9 mouse cellular contexts compared by ENCODE assay signal in the genomic region with DNA sequence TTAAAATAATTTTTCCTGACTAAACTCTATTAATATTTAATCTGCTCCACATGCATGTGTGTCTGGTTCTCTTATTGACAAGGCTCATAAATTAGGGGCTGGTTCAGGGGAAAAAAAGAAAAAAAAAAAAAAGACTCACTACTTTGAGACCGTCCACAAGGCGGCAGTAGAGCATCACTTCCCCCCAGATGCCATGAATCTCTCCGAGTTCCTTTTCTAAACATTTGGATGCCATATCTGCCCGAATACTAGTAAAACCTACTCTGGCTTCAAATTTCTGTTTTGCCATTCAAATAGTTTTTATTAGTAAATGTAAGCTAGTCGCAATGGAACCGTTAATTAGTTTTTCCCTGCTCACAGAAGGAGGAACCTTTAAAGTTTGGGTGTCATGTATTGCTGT.
A peak's percentile ranks its signal among the peaks of the same experiment; 100 is the strongest.
DNase-seq lines count a peak whose midpoint lies in the region; ATAC-seq lines count a peak whose summit lies in the region.
"Had no signal": no experiment of that assay in that cellular context is flagged by ENCODE, and none has a peak within 500 bp of the region (broad histone marks: within the 10 kb centered on the region; RNA-seq: fewer than 3 reads in every experiment).

No protein-coding gene starts in this region.

- H3K4me3 ChIP-seq in heart, embryonic 10.5 days = no peak overlapping the region
- no peak overlapping the region for H3K4me3 ChIP-seq in embryonic facial prominence, embryonic 14.5 days (ENCODE audit: low read depth, low read length)
- H3K4me3 ChIP-seq: midbrain, embryonic 12.5 days had no signal

- H3K36me3 ChIP-seq in heart, embryonic 10.5 days = no peaks in the 10 kb centered on the region
- H3K36me3 ChIP-seq in embryonic facial prominence, embryonic 14.5 days (ENCODE audit: control insufficient read depth, insufficient read depth, low read length) = no peaks in the 10 kb centered on the region
- H3K36me3 ChIP-seq: midbrain, embryonic 12.5 days had no signal

- H3K4me2 ChIP-seq in embryonic facial prominence, embryonic 14.5 days (ENCODE audit: low read depth, low read length) = no peak overlapping the region
- H3K4me2 ChIP-seq: midbrain, embryonic 12.5 days had no signal

- no peaks in the 10 kb centered on the region for H3K4me1 ChIP-seq in heart, embryonic 10.5 days
- 0 out of 2 replicates have a peak, but pooled peaks cover 13% of the 10 kb centered on the region for H3K4me1 ChIP-seq in embryonic facial prominence, embryonic 14.5 days (ENCODE audit: control insufficient read depth, insufficient read depth, low read length)

- 8% methylated on average over 6 of the region's 6 CpGs for WGBS in heart, embryonic 10.5 days
- 8% methylated on average over 6 of the region's 6 CpGs for WGBS in embryonic facial prominence, embryonic 14.5 days

- no peaks in the 10 kb centered on the region for H3K27me3 ChIP-seq in heart, embryonic 10.5 days (ENCODE audit: insufficient read depth, poor library complexity, severe bottlenecking)
- H3K27me3 ChIP-seq in embryonic facial prominence, embryonic 14.5 days (replicated peaks; ENCODE audit: control insufficient read depth, insufficient read depth, low read length) = 0 out of 2 replicates have a peak, but pooled peaks cover 3% of the 10 kb centered on the region

- peak; percentile 33 for DNase-seq in heart, adult 8-10 months (ENCODE audit: low spot score)
- DNase-seq in heart, embryonic 10.5 days (ENCODE audit: low spot score) = no peak
- peak; percentile 63 for DNase-seq in B cell, adult 2 months
- peak; percentile 6 for DNase-seq in adrenal gland, adult 8-10 months
- peak; percentile 82 for DNase-seq in embryonic facial prominence, embryonic 14.5 days (ENCODE audit: low spot score)
- DNase-seq in layer of hippocampus, adult 11-12 months (ENCODE audit: low spot score) = peak; percentile 61
- DNase-seq in lung, postnatal 25 days (ENCODE audit: low spot score) = peak; percentile 44
- peak; percentile 58 for DNase-seq in thymus, postnatal 0 days (ENCODE audit: low spot score)

- no peaks in the 10 kb centered on the region for H3K9me3 ChIP-seq in heart, embryonic 10.5 days
- H3K9me3 ChIP-seq in embryonic facial prominence, embryonic 14.5 days (ENCODE audit: control insufficient read depth, low read length) = no peaks in the 10 kb centered on the region
- H3K9me3 ChIP-seq: midbrain, embryonic 12.5 days had no signal

- ATAC-seq in embryonic facial prominence, embryonic 14.5 days (ENCODE audit: low read depth) = no peak

- no peak overlapping the region for H3K9ac ChIP-seq in embryonic facial prominence, embryonic 14.5 days (ENCODE audit: low read depth, low read length)
- H3K9ac ChIP-seq: midbrain, embryonic 12.5 days had no signal

- H3K27ac ChIP-seq in heart, embryonic 10.5 days = no peak overlapping the region
- H3K27ac ChIP-seq in embryonic facial prominence, embryonic 14.5 days (replicated peaks; ENCODE audit: low read depth, low read length) = no peak overlapping the region
- H3K27ac ChIP-seq: midbrain, embryonic 12.5 days had no signal
